Mouse (Mus musculus): ENCODE measurements around the gene Cxcl1. TPM values are rescaled to one million over a fixed set of nuclear protein-coding genes. Genes with fewer than 3 reads are reported as not detected.

Gene Cxcl1
- total and polyA plus RNA-seq, 2 experiments from 2014 or later, result 0.48 TPM; not detected in 1

DNA sequence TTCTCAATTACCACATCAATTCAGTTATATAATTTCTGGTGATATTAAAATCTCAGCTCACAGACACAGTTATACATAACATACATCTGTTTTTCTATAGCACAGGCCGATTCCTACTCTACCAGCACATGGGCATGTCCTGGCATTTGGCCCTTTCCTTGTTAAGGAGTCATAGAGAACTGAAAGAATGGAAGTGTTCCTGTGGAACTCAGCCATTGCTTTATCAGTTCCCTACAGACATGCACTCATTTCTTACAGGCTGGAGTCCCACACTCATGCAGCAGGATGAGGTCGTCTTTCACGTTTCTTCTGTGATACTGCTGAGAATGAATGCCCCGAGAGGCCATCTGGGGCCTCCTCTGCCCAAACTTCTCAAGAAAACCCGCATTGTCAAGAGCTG, 33.6 kb upstream of the Cxcl1 start:
- H3K36me3 ChIP-seq (ENCODE audit: insufficient read depth), result no peaks in the 10 kb centered on the region
- no peaks in the 10 kb centered on the region for H3K27me3 ChIP-seq (ENCODE audit: insufficient read depth, low read length)
- no peak for TF ChIP-seq CTCF (IDR thresholded peaks at IDR 0.05; ENCODE audit: low read depth)
- ATAC-seq, result no peak
- no peak overlapping the region for H3K4me3 ChIP-seq (ENCODE audit: low read depth, low read length)
- WGBS, result 70% methylated on average over 5 of the region's 5 CpGs
- H3K9ac ChIP-seq, result no peak overlapping the region
- no peak overlapping the region for H3K4me2 ChIP-seq (ENCODE audit: low read depth)
- no peak for DNase-seq
- no peaks in the 10 kb centered on the region for H3K9me3 ChIP-seq (ENCODE audit: low read length)
- no peak overlapping the region for H3K27ac ChIP-seq (ENCODE audit: low read depth, low read length)
- H3K4me1 ChIP-seq (ENCODE audit: insufficient read depth), result no peaks in the 10 kb centered on the region

DNA sequence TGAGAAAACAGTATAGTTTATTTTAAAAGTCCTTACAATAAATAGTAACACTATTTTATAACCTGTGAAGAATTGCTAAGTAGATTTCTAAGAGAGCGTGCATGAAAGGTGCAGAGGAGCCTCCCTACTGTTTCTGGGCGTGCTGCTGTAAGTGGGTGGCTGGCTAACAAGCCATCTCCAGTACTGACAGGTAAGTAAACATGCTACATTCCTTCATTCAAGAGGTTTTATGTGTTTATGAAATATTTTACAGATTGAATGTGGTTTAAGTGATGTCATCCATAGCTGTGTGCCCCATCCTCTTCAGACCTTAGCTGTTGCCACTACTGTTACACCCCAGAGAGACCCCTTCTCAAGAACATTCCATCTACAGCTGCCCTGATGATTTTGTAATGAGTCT, 32.6 kb upstream of the Cxcl1 start:
- H3K4me1 ChIP-seq (ENCODE audit: insufficient read depth), result no peaks in the 10 kb centered on the region
- no peak overlapping the region for H3K9ac ChIP-seq
- no peak overlapping the region for H3K4me2 ChIP-seq (ENCODE audit: low read depth)
- H3K36me3 ChIP-seq (ENCODE audit: insufficient read depth), result no peaks in the 10 kb centered on the region
- H3K27ac ChIP-seq (ENCODE audit: low read depth, low read length), result no peak overlapping the region
- no peak for TF ChIP-seq CTCF (IDR thresholded peaks at IDR 0.05; ENCODE audit: low read depth)
- ATAC-seq, result no peak
- WGBS, result 88% methylated on average over 2 of the region's 2 CpGs
- no peak overlapping the region for H3K4me3 ChIP-seq (ENCODE audit: low read depth, low read length)
- H3K27me3 ChIP-seq (ENCODE audit: insufficient read depth, low read length), result no peaks in the 10 kb centered on the region
- no peaks in the 10 kb centered on the region for H3K9me3 ChIP-seq (ENCODE audit: low read length)
- no peak for DNase-seq

DNA sequence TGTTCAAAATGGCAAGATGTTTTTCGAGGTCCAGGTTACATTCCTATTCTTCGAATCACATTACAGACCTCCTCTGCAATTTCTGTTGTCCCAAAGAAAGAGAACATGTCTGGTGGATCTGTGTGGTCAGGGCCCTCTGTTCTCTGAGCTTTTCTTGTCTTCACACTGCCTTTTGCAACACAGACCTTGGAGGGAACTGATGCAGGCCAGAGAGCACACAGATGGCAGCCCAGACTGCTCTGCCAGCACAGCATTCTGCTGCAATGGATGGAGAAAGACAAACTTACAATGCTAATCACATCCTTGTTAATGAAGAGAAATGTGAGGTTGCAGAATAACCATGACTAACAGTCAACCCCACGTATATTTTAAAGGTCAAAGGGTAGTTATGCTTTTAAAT, 32.0 kb upstream of the Cxcl1 start:
- Histone ChIP-seq H3K9ac (no peak overlapping the region), H3K4me3 (ENCODE audit: low read depth, low read length) (no peak overlapping the region), H3K4me2 (ENCODE audit: low read depth) (no peak overlapping the region), H3K4me1 (ENCODE audit: insufficient read depth) (no peaks in the 10 kb centered on the region), H3K9me3 (ENCODE audit: low read length) (no peaks in the 10 kb centered on the region), H3K27ac (ENCODE audit: low read depth, low read length) (no peak overlapping the region), H3K27me3 (ENCODE audit: insufficient read depth, low read length) (no peaks in the 10 kb centered on the region), H3K36me3 (ENCODE audit: insufficient read depth) (no peaks in the 10 kb centered on the region)
- 77% methylated on average over 3 of the region's 3 CpGs for WGBS
- no peak for TF ChIP-seq CTCF (IDR thresholded peaks at IDR 0.05; ENCODE audit: low read depth)
- ATAC-seq, result no peak
- no peak for DNase-seq

DNA sequence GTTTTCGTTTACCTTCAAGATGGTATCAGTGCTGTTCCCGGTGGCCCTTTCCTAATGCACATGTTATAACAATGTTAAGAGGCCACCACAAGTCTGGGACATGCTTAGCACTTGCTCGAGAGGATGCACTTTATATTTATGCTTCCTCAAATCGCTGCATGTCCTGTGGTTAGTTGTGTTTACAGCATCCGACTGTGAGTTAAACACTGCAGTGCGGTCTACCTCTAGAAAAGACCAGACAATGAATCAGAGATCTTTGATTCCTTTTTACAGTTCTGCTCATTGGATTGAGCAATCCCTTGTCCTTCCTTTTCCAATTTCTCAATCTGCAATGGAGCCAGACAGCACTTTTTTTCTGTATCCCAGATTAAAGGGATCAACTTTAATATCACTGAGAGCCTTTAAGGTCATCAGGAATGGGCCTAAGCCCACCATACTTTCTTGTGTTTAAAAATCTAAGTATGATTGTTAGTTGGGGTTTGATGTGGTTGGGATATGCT, 29.1 kb upstream of the Cxcl1 start:
- Histone ChIP-seq H3K27ac (ENCODE audit: low read depth, low read length) (no peak overlapping the region), H3K27me3 (ENCODE audit: insufficient read depth, low read length) (no peaks in the 10 kb centered on the region), H3K9ac (no peak overlapping the region), H3K4me2 (ENCODE audit: low read depth) (no peak overlapping the region), H3K4me3 (ENCODE audit: low read depth, low read length) (no peak overlapping the region), H3K4me1 (ENCODE audit: insufficient read depth) (no peaks in the 10 kb centered on the region), H3K36me3 (ENCODE audit: insufficient read depth) (no peaks in the 10 kb centered on the region), H3K9me3 (ENCODE audit: low read length) (no peaks in the 10 kb centered on the region)
- 87% methylated on average over 6 of the region's 6 CpGs for WGBS
- ATAC-seq (no peak), DNase-seq (no peak)
- TF ChIP-seq CTCF (IDR thresholded peaks at IDR 0.05; ENCODE audit: low read depth), result no peak

DNA sequence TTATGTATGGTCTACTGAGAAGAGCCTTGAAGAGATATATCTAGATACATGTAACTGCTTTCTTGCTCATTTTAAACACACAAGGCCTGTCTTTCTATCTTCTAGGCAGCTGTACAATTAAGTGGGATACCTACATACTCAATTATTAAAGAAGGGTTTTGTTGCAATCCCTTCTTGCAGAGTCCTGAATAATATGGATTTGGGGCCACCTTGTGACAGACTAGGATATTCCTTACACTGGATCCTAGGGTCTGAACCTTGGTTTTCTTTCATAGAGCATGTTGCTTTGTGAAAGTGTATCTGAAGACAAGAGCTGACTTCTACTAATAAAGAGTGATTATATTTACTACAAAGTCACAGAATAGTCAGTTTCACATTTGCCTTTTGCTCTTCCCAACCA, 24.3 kb upstream of the Cxcl1 start:
- H3K27me3 ChIP-seq (ENCODE audit: insufficient read depth, low read length), result no peaks in the 10 kb centered on the region
- no peak for DNase-seq
- TF ChIP-seq CTCF (IDR thresholded peaks at IDR 0.05; ENCODE audit: low read depth), result peak; percentile 26

DNA sequence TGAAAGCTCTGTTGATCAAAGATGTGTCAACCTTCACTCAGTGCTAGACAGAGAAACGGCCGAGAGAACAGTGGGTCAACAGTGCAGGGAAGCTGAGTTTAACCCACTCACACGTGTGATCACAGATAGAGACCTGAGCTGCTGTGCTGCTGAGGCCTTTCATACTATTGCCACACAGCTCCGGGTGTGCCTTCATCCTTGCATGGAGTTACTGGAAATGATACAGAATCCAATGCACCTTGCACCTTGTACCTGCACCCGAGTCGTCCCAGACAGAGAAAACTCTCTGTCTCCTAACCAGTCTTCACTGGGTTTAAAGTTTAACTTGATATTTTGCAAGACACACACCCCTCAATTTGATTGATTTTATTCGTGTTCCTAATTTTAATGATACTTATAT, 18.7 kb upstream of the Cxcl1 start:
- ATAC-seq (no peak), DNase-seq (no peak)
- H3K9me3 ChIP-seq (ENCODE audit: low read length), result no peaks in the 10 kb centered on the region

More for the DNA sequence above, 24.3 kb upstream of the Cxcl1 start:
- H3K4me1 ChIP-seq (ENCODE audit: insufficient read depth), result no peaks in the 10 kb centered on the region
- no peak overlapping the region for H3K4me2 ChIP-seq (ENCODE audit: low read depth)
- H3K4me3 ChIP-seq (ENCODE audit: low read depth, low read length), result no peak overlapping the region
- no peak overlapping the region for H3K27ac ChIP-seq (ENCODE audit: low read depth, low read length)
- no peaks in the 10 kb centered on the region for H3K36me3 ChIP-seq (ENCODE audit: insufficient read depth)
- no peak overlapping the region for H3K9ac ChIP-seq
- H3K9me3 ChIP-seq (ENCODE audit: low read length), result no peaks in the 10 kb centered on the region
- no peak for ATAC-seq

DNA sequence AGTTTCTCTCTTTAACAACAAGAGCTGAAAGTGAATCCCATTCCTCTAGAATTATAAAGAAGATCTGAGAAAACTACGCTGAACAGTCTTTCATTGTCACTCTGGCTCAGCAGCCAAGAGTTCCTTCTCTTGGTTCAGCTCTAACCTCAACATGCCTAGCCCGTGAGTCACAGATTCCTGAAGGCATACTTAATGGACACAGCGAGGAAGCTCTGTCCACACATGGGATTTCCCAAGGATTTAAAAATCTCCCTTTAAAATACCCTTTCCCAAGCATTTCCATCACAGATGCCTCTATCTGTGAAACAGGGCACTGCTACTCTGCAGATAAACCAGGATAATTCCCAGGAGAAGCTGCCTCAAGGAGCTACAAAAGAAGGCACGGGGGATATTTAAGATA, 15.0 kb upstream of the Cxcl1 start:
- Histone ChIP-seq H3K4me1 (ENCODE audit: insufficient read depth) (no peaks in the 10 kb centered on the region), H3K4me3 (ENCODE audit: low read depth, low read length) (no peak overlapping the region), H3K36me3 (ENCODE audit: insufficient read depth) (no peaks in the 10 kb centered on the region), H3K27me3 (ENCODE audit: insufficient read depth, low read length) (no peaks in the 10 kb centered on the region), H3K9me3 (ENCODE audit: low read length) (no peaks in the 10 kb centered on the region), H3K9ac (no peak overlapping the region), H3K4me2 (ENCODE audit: low read depth) (no peak overlapping the region), H3K27ac (ENCODE audit: low read depth, low read length) (no peak overlapping the region)
- WGBS, result 76% methylated on average over 4 of the region's 4 CpGs
- peak; percentile 12; the same call in 1 of the 2 replicates for TF ChIP-seq CTCF (IDR thresholded peaks at IDR 0.05; ENCODE audit: low read depth)
- no peak for ATAC-seq
- no peak for DNase-seq

More for the DNA sequence above, 18.7 kb upstream of the Cxcl1 start:
- Histone ChIP-seq H3K36me3 (ENCODE audit: insufficient read depth) (no peaks in the 10 kb centered on the region), H3K27me3 (ENCODE audit: insufficient read depth, low read length) (no peaks in the 10 kb centered on the region), H3K4me1 (ENCODE audit: insufficient read depth) (no peaks in the 10 kb centered on the region), H3K4me2 (ENCODE audit: low read depth) (no peak overlapping the region), H3K27ac (ENCODE audit: low read depth, low read length) (no peak overlapping the region), H3K9ac (no peak overlapping the region), H3K4me3 (ENCODE audit: low read depth, low read length) (no peak overlapping the region)
- TF ChIP-seq CTCF (IDR thresholded peaks at IDR 0.05; ENCODE audit: low read depth), result no peak
- WGBS, result 82% methylated on average over 7 of the region's 7 CpGs
